Mouse (Mus musculus) E14TG2a.4 (cell line): ENCODE measurements around the gene Mecr.

Source experiments
- H3K27me3 ChIP-seq: 2 replicates; pipeline ENCODE4 v1.6.1; 2014; ENCODE audit warnings: low read length, control low read depth; ENCODE audit not compliant: insufficient read depth
- H3K36me3 ChIP-seq: 2 replicates; pipeline ENCODE4 v1.6.1; 2014; ENCODE audit warnings: low read length, control low read depth; ENCODE audit not compliant: insufficient read depth
- H3K4me1 ChIP-seq: replicated peaks from 2 replicates; pipeline ENCODE4 v1.6.1; 2014; ENCODE audit warnings: low read depth, low read length, control low read depth
- H3K4me3 ChIP-seq: replicated peaks from 2 replicates; pipeline ENCODE4 v1.5.1; 2014; ENCODE audit warnings: mild to moderate bottlenecking, low read length
- H3K9me3 ChIP-seq: 2 replicates; pipeline ENCODE4 v1.6.1; 2014; ENCODE audit warnings: low read length, control low read depth
- CTCF ChIP-seq: conservative IDR thresholded peaks from 2 replicates; pipeline ENCODE4 v1.5.1; 2014; ENCODE audit warnings: low read length
- NANOG ChIP-seq: IDR thresholded peaks from 2 replicates; pipeline ENCODE4 v1.6.1; 2014; ENCODE audit warnings: borderline replicate concordance, low read length, mixed read lengths
- POU5F1 ChIP-seq: IDR thresholded peaks from 2 replicates; pipeline ENCODE4 v1.6.1; 2014; ENCODE audit warnings: low read length, borderline replicate concordance

Mecr gene

DNA sequence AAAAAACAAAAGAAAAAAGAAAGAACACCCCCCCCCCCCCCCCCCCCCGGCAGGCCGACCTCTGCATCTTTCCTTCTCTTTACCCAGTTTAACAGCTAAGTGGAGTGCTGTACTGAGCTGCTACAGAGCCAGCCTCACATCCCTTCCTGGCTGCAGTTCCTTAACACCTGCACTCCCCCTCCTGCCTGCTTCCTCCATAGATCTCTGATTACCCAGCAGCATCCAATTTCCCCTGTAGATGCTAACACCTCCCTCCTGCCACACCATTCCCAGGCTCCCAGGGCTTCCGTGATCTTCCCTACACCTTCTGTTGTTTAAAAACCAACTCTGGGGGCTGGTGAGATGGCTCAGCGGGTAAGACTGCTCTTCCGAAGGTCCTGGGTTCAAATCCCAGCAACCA is 68.3 kb downstream of the Mecr start:
- Histone ChIP-seq H3K36me3 (no peaks in the 10 kb centered on the region), H3K4me1 (peaks cover 44% of the 10 kb centered on the region), H3K4me3 (no peak overlapping the region), H3K9me3 (peaks cover 6% of the 10 kb centered on the region; the same call in 1 of the 2 replicates), H3K27me3 (peaks cover 38% of the 10 kb centered on the region)
- TF ChIP-seq CTCF (no peak), POU5F1 (no peak), NANOG (no peak)

DNA sequence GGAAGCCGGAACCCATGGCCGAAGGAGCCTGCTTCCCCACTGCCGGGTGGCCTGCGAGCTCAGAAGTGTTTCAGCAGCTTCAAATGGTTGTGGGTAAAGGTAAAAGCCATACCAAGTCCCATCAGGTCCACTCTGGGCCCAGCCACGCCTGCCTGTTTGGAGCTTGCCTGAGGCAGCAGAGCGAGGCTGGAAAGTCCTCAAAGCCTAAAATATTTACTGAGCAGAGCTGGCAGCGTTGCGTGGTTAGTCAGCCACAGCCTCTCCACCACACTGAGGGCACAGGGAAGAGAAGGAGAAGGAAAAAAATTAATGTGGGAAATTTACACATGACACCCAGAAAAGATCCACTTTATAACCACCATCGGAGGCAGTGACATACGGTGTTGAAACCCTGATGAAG is 70.3 kb downstream of the Mecr start:
- H3K27me3 ChIP-seq = peaks cover 56% of the 10 kb centered on the region
- H3K9me3 ChIP-seq = peaks cover 1% of the 10 kb centered on the region; the same call in 1 of the 2 replicates

DNA sequence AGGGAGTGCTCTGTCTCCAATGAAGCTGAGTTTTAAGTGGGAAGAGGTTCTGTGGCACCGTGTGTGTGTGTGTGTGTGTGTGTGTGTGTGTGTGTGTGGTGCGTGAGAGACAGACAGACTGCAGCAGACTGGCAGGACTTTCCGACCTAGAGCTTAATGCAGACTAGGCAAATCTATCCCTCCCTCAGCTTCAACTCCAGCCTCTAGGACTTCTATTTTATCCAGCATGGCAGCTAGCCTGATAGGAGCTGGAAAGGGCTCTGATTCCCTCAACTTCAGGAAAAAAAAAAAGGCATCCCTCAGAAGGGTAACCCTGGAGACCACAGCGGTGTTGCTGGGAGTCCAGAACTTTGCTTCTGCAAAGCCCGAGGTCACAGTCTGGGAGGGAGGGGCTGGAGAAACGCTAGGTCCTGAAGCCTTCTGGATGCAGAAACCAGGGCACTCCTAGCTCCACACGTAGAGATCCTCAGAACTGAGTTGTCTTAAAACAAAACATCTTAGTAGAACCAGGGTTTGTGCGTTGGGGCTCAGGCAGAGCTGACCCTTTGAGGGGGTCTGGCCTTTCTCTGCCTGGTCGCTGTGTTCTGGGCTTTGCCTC is 70.9 kb downstream of the Mecr start:
- Histone ChIP-seq H3K9me3 (no peaks in the 10 kb centered on the region), H3K4me1 (peaks cover 68% of the 10 kb centered on the region), H3K4me3 (no peak overlapping the region), H3K36me3 (no peaks in the 10 kb centered on the region), H3K27me3 (peaks cover 61% of the 10 kb centered on the region)
- TF ChIP-seq POU5F1 = no peak
- TF ChIP-seq CTCF = no peak
- no peak for TF ChIP-seq NANOG

More for the DNA sequence above, 70.3 kb downstream of the Mecr start:
- Histone ChIP-seq H3K36me3 (no peaks in the 10 kb centered on the region), H3K4me1 (peaks cover 62% of the 10 kb centered on the region), H3K4me3 (no peak overlapping the region)
- no peak for TF ChIP-seq POU5F1
- TF ChIP-seq CTCF = no peak

DNA sequence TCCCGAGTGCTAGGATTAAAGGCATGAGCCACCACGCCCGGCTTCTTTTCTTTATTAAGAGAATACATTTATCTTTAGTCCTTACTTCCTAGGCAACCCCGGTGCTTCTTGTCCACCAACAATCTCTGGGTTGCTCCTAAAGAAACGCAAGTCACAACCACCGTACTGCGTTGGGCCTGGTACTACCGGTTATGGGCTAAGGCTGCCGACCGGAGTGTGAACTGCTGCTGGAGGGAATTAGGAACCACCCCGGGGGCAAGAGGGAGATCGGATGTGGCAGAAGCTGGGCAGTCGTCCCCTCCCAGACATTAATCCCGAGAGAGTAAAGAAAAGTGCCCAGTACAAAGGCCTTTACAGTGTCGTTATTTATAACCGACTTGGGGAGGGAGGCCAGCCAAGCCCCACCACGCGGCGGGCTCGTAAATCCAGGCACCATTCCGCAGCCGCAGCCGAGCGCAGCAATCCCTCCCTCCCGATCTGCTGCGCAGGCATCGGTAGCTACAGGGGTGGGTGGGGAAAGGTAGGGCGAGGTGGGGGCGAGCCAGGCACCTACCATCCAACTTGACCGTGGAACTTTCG is 71.7 kb downstream of the Mecr start:
- no peak for TF ChIP-seq CTCF
- TF ChIP-seq NANOG = no peak
- no peak for TF ChIP-seq POU5F1
- H3K4me3 ChIP-seq = peak overlapping the region; percentile 29; the same call in 1 of the 2 replicates
- H3K36me3 ChIP-seq = no peaks in the 10 kb centered on the region

DNA sequence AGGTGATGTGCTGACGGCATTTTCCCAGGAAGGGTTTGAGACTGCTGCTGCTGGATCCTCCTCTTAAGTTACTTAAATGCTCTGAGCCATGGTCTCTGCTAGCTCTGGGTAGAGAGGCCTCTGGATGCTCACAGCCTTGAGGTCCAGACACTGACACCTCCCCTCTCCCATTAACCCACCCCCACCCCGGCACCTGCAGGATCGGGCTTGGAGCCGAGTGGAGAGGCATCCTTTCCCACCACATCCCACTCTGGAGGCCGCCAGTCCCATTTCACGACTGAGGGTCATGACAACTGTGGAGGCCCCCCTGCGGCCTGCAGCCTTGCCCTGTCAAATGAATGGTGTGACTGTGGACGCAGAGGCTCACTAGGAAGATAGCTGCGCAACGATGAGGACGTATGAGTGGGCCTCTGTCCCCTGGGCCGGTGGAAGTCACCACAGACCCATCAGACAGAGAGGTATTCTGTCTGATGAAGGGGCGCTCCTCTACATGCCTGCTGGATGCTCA is 72.6 kb downstream of the Mecr start:
- Histone ChIP-seq H3K36me3 (no peaks in the 10 kb centered on the region), H3K4me3 (peak overlapping the region; percentile 35; the same call in 1 of the 2 replicates), H3K27me3 (peaks cover 76% of the 10 kb centered on the region), H3K4me1 (peaks cover 67% of the 10 kb centered on the region), H3K9me3 (no peaks in the 10 kb centered on the region)
- no peak for TF ChIP-seq NANOG
- no peak for TF ChIP-seq POU5F1
- TF ChIP-seq CTCF = no peak

More for the DNA sequence above, 71.7 kb downstream of the Mecr start:
- Histone ChIP-seq H3K9me3 (no peaks in the 10 kb centered on the region), H3K4me1 (peaks cover 74% of the 10 kb centered on the region), H3K27me3 (peaks cover 69% of the 10 kb centered on the region)

DNA sequence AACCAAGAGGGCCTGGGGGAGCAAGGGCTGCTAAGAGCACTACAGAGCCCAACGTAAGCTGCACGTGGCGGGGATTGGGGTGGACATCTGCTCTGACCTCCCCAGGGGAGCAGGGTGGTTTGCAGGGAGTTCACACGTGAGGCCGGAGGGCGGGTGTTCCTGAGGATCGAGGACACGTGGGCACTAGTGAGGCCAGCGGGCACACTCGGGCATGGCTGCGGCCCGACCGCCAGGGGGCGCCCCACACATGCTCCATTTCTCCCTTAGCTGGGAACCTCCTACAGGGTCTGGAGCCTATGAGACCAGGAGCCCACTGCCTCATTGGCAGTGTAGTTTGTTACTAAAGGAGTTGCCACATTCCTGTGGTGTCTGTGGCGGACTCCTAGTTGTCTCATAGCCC is 73.2 kb downstream of the Mecr start:
- TF ChIP-seq NANOG = no peak
- TF ChIP-seq CTCF = peak; percentile 52
- TF ChIP-seq POU5F1 = no peak
- no peaks in the 10 kb centered on the region for H3K9me3 ChIP-seq
- peaks cover 65% of the 10 kb centered on the region for H3K4me1 ChIP-seq

DNA sequence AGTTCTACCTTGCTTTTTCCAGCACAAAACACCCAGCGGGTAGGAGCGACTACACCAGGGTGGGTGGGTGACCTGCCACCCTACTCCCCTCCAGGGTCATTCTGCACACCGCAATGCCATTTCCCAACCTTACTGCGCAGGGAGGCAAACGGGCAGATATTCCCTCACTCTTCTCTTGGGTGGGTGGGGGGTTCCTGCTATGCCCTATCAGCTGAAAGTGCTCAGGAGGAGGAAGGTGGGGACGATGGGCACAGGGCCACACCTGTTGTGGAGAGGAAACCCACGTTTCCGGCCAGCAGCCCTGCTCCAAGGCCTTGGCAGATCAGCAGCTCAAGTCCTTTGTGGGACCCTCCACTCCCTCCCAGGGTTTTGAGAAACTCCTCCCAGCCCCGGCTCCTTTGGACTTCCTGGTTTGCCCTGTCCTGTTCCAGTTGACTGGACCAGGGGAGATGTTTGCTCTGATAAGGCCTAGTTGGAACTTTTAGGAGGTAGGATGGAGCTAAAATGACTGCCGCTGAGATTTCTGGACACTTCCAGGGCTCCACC is 73.8 kb downstream of the Mecr start:
- Histone ChIP-seq H3K9me3 (no peaks in the 10 kb centered on the region), H3K36me3 (no peaks in the 10 kb centered on the region)

More for the DNA sequence above, 73.2 kb downstream of the Mecr start:
- H3K36me3 ChIP-seq = no peaks in the 10 kb centered on the region
- H3K27me3 ChIP-seq = peaks cover 79% of the 10 kb centered on the region
- H3K4me3 ChIP-seq = peak overlapping the region; percentile 35; the same call in 1 of the 2 replicates

More for the DNA sequence above, 73.8 kb downstream of the Mecr start:
- Histone ChIP-seq H3K4me3 (no peak overlapping the region), H3K4me1 (peaks cover 59% of the 10 kb centered on the region), H3K27me3 (peaks cover 85% of the 10 kb centered on the region)
- TF ChIP-seq NANOG (no peak), CTCF (no peak), POU5F1 (no peak)
